Mouse (Mus musculus) hindbrain, postnatal 0 days (tissue): ENCODE data around the gene Fam98b. TPM values are rescaled to one million over a fixed set of nuclear protein-coding genes. Genes with fewer than 3 reads are reported as not detected.

Source experiments
- ATAC-seq: fragments of 200-750 bp; cut with Nextera tagmentation; 2 replicates; pipeline ENCODE4 v1.8.0; 2017; ENCODE audit warnings: mild to moderate bottlenecking, moderate TSS enrichment, moderate library complexity
- DNase-seq: peaks from one replicate; pipeline ENCODE4 v3.0.0-alpha.2; 2015; ENCODE audit warnings: low spot score
- H3K27ac ChIP-seq: fragments of 300-500 bp; sonication (generic); 2 replicates; pipeline ENCODE4 v1.5.1; 2014; ENCODE audit warnings: mild to moderate bottlenecking
- H3K27me3 ChIP-seq: fragments of 300-500 bp; sonication (generic); 2 replicates; pipeline ENCODE4 v1.6.1; 2014; ENCODE audit warnings: low read length, mixed read lengths; ENCODE audit not compliant: insufficient read depth
- H3K36me3 ChIP-seq: fragments of 300-500 bp; sonication (generic); 2 replicates; pipeline ENCODE4 v1.6.1; 2014; ENCODE audit warnings: low read length, mixed read lengths; ENCODE audit not compliant: insufficient read depth
- H3K4me1 ChIP-seq: fragments of 300-500 bp; sonication (generic); 2 replicates; pipeline ENCODE4 v1.6.1; 2014; ENCODE audit warnings: antibody characterized with exemption, low read length, mixed read lengths; ENCODE audit not compliant: insufficient read depth
- H3K4me2 ChIP-seq: fragments of 300-500 bp; sonication (generic); 2 replicates; pipeline ENCODE4 v1.6.1; 2014; ENCODE audit warnings: low read depth, mild to moderate bottlenecking, low read length, moderate library complexity, mixed read lengths
- H3K4me3 ChIP-seq: fragments of 300-500 bp; sonication (generic); 2 replicates; pipeline ENCODE4 v1.5.1; 2014; ENCODE audit warnings: low read length
- H3K9ac ChIP-seq: fragments of 300-500 bp; sonication (generic); replicated peaks from 2 replicates; pipeline ENCODE4 v1.6.1; 2014; ENCODE audit warnings: mild to moderate bottlenecking, low read length, moderate library complexity, mixed read lengths
- H3K9me3 ChIP-seq: fragments of 300-500 bp; sonication (generic); 2 replicates; pipeline ENCODE4 v1.6.1; 2016; ENCODE audit warnings: low read length, mixed read lengths
- CTCF ChIP-seq: IDR thresholded peaks from 2 replicates; pipeline ENCODE4 v1.5.1; 2016; ENCODE audit warnings: antibody characterized with exemption, control low read depth, low read depth
- WGBS: fragments of 180-500 bp; shearing (Covaris S2); extraction: QIAGEN DNeasy Blood & Tissue Kit; methylation state at CpG from one replicate; pipeline ENCODE4 v1.1.7; 2014; 5-methylcytosine and 5-hydroxymethylcytosine counted together
- polyA plus RNA-seq: library from polyadenylated mRNA; unstranded; fragments of >200 nt; fragmentation: Nextera tagmentation; extraction: Ambion mirVana; gene quantifications from 2 replicates; pipeline ENCODE4 v1.2.1, GENCODE M21; 2015
- total RNA-seq: library from RNA; depleted of rRNA; stranded (reverse); fragments of >200 nt; gene quantifications from 2 replicates; pipeline ENCODE4 v1.2.3, GENCODE M21; 2014

The Fam98b gene
- total and polyA plus RNA-seq, 2 experiments from 2014 or later = 5.2 to 11.5 TPM

- H3K4me1 ChIP-seq = no peaks in the 10 kb centered on the region
Observed at GRCm38 (mm10) chr2:117299596-117300448, 50.3 kb downstream of the Fam98b start.

DNA sequence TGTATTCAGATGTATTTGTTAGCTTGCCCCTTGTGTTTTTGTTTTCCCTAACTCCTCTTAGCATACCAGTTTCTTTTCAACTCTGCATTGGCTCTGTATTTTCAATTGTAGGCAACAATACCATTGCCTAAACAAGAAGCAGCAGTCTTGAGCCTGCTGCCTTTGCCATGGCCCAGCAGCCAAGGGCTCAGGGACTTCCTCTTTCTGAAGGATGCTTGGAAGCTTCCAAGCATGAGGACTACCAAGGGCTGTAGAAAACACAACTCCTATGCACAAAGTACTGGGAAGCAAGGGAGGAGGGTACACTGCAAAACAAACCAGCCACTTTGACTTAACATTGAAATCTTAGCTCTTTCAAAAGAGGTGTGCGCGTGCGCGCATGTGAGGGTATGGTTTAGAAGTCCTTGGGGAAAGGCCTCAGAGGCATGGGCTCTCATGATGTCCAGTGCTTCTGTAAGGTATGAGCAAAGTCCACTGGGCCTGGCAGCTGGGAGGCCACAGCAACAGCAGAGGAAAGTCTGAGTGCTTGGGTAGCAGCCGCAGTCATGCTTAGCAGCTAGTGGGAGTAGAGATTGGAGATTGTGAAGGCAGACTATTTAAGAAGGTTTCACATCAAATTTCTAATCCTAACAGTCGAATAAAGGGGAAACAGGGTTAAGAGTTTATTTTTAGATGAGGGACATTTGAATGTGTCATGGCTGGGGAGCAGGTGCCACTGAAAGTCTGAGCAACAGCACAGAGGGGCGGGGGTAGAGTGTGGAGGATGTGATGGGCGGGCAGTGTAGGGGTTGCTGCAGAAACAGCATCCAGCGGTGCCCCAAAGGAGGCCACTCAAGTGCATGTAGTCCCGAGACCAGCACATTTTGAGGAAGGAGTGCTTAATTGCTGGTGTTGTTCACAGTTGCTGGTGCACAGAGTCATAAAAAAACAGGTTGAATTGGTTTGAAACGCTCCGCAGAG is 54.1 kb downstream of the Fam98b start:
- H3K36me3 ChIP-seq = no peaks in the 10 kb centered on the region
- H3K27ac ChIP-seq = no peak overlapping the region
- DNase-seq (no peak), ATAC-seq (no peak)
- 94% methylated on average over 12 of the region's 12 CpGs for WGBS
- no peaks in the 10 kb centered on the region for H3K4me1 ChIP-seq
- no peaks in the 10 kb centered on the region for H3K27me3 ChIP-seq
- no peak overlapping the region for H3K4me2 ChIP-seq
- H3K9ac ChIP-seq = no peak overlapping the region
- H3K4me3 ChIP-seq = no peak overlapping the region
- no peaks in the 10 kb centered on the region for H3K9me3 ChIP-seq
- TF ChIP-seq CTCF = no peak

More at GRCm38 (mm10) chr2:117299596-117300448, 50.3 kb downstream of the Fam98b start:
- no peak overlapping the region for H3K9ac ChIP-seq
- H3K27ac ChIP-seq = no peak overlapping the region
- no peaks in the 10 kb centered on the region for H3K27me3 ChIP-seq
- no peak overlapping the region for H3K4me3 ChIP-seq
- no peak overlapping the region for H3K4me2 ChIP-seq
- WGBS = 88% methylated on average over 16 of the region's 16 CpGs
- no peak for ATAC-seq
- H3K9me3 ChIP-seq = no peaks in the 10 kb centered on the region
- TF ChIP-seq CTCF = no peak
- no peak for DNase-seq
- no peaks in the 10 kb centered on the region for H3K36me3 ChIP-seq

DNA sequence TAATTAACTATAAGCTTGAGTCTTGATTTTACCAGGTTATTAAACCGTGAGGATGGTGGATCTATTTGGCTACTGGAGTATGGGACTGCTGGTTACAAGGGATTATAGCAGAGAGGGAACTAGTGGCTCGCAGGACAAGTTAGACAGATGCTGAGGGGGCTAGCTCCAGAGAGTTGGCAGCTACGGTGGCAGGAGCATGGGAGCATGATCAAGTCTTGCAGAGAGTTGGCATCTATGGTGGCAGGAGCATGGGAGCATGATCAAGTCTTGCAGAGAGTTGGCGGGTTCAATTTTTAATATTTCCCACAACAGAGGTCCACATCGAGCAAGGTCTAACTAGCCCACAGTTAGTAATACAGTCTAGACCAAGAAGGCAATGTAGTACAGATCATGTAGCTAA is 55.4 kb downstream of the Fam98b start:
- Histone ChIP-seq H3K27me3 (no peaks in the 10 kb centered on the region), H3K4me3 (no peak overlapping the region), H3K4me1 (no peaks in the 10 kb centered on the region), H3K9me3 (no peaks in the 10 kb centered on the region), H3K36me3 (no peaks in the 10 kb centered on the region), H3K9ac (no peak overlapping the region), H3K27ac (no peak overlapping the region), H3K4me2 (no peak overlapping the region)
- ATAC-seq (no peak), DNase-seq (no peak)
- WGBS = 80% methylated on average over 5 of the region's 5 CpGs
- no peak for TF ChIP-seq CTCF

GRCm38 (mm10) chr2:117307959-117308358 is 58.4 kb downstream of the Fam98b start:
- no peak for TF ChIP-seq CTCF
- H3K27ac ChIP-seq = no peak overlapping the region
- 90% methylated on average over 3 of the region's 3 CpGs for WGBS

DNA sequence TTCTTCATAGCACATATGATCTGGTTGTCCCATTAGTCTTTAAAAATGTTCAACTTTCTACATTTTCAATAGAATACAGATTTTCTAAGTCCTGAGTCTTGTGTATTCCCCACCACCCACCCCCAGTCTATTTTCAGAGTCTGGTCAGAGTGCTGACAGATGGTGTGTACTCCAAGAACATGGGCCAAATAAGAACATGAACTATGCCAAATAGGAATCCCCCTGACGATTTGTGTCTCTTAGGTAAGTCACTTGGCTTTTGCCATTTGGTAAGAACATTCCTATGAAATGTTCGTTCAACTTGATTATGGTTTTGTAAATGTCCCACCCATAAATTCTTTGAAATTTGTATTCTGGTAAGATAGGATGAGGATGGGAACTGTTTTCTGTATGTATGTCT is 59.5 kb downstream of the Fam98b start:
- no peak for DNase-seq
- no peaks in the 10 kb centered on the region for H3K4me1 ChIP-seq
- H3K9me3 ChIP-seq = no peaks in the 10 kb centered on the region
- no peak for TF ChIP-seq CTCF
- H3K27ac ChIP-seq = no peak overlapping the region
- H3K4me2 ChIP-seq = no peak overlapping the region
- H3K27me3 ChIP-seq = no peaks in the 10 kb centered on the region
- H3K4me3 ChIP-seq = no peak overlapping the region
- no peaks in the 10 kb centered on the region for H3K36me3 ChIP-seq
- WGBS = 83% methylated on average over 2 of the region's 2 CpGs
- ATAC-seq = no peak
- no peak overlapping the region for H3K9ac ChIP-seq

More at GRCm38 (mm10) chr2:117307959-117308358, 58.4 kb downstream of the Fam98b start:
- ATAC-seq = no peak
- H3K9ac ChIP-seq = no peak overlapping the region
- no peak overlapping the region for H3K4me2 ChIP-seq
- H3K4me3 ChIP-seq = no peak overlapping the region
- DNase-seq = no peak
- H3K4me1 ChIP-seq = no peaks in the 10 kb centered on the region
- no peaks in the 10 kb centered on the region for H3K36me3 ChIP-seq
- no peaks in the 10 kb centered on the region for H3K27me3 ChIP-seq
- H3K9me3 ChIP-seq = no peaks in the 10 kb centered on the region

- DNase-seq = no peak
- WGBS = 77% methylated on average over 1 of the region's 1 CpGs
- no peak for TF ChIP-seq CTCF
Observed at GRCm38 (mm10) chr2:117311349-117311748, 61.8 kb downstream of the Fam98b start.

More at GRCm38 (mm10) chr2:117311349-117311748, 61.8 kb downstream of the Fam98b start:
- H3K27ac ChIP-seq = no peak overlapping the region
- H3K27me3 ChIP-seq = no peaks in the 10 kb centered on the region
- H3K4me2 ChIP-seq = no peak overlapping the region
- H3K9ac ChIP-seq = no peak overlapping the region
- no peaks in the 10 kb centered on the region for H3K36me3 ChIP-seq
- no peak for ATAC-seq
- no peaks in the 10 kb centered on the region for H3K4me1 ChIP-seq
- no peak overlapping the region for H3K4me3 ChIP-seq
- H3K9me3 ChIP-seq = no peaks in the 10 kb centered on the region
